Mouse (Mus musculus) liver, embryonic 15.5 days (tissue): ENCODE results near the gene Nucks1. TPM values are rescaled to one million over a fixed set of nuclear protein-coding genes. Genes with fewer than 3 reads are reported as not detected.

Source experiments
- ATAC-seq: fragments of 200-750 bp; cut with Nextera tagmentation; 2 replicates; pipeline ENCODE4 v1.8.0; 2017; ENCODE audit warnings: moderate number of reproducible peaks, mild to moderate bottlenecking, moderate library complexity; ENCODE audit not compliant: insufficient read depth
- H3K27ac ChIP-seq: fragments of 300-500 bp; sonication (generic); replicated peaks from 2 replicates; pipeline ENCODE4 v1.5.1; 2015; ENCODE audit warnings: mild to moderate bottlenecking, inconsistent platforms
- H3K27me3 ChIP-seq: fragments of 300-500 bp; sonication (generic); 2 replicates; pipeline ENCODE4 v1.6.1; 2015; ENCODE audit warnings: mild to moderate bottlenecking, inconsistent platforms
- H3K36me3 ChIP-seq: fragments of 300-500 bp; sonication (generic); replicated peaks from 2 replicates; pipeline ENCODE4 v1.6.1; 2015; ENCODE audit warnings: moderate library complexity, mild to moderate bottlenecking, inconsistent platforms
- H3K4me1 ChIP-seq: fragments of 300-500 bp; sonication (generic); replicated peaks from 2 replicates; pipeline ENCODE4 v1.6.1; 2015; ENCODE audit warnings: inconsistent platforms
- H3K4me2 ChIP-seq: fragments of 300-500 bp; sonication (generic); 2 replicates; pipeline ENCODE4 v1.6.1; 2015; ENCODE audit warnings: moderate library complexity, mild to moderate bottlenecking, inconsistent platforms
- H3K4me3 ChIP-seq: fragments of 300-500 bp; sonication (generic); replicated peaks from 2 replicates; pipeline ENCODE4 v1.5.1; 2015; ENCODE audit warnings: mild to moderate bottlenecking, inconsistent platforms
- H3K9ac ChIP-seq: fragments of 300-500 bp; sonication (generic); 2 replicates; pipeline ENCODE4 v1.6.1; 2015; ENCODE audit warnings: moderate library complexity, mild to moderate bottlenecking, inconsistent platforms
- H3K9me3 ChIP-seq: fragments of 300-500 bp; sonication (generic); replicated peaks from 2 replicates; pipeline ENCODE4 v1.6.1; 2016; ENCODE audit warnings: inconsistent platforms
- WGBS: fragments of 180-500 bp; shearing (Covaris S2); methylation state at CpG from one replicate; pipeline ENCODE4 v1.1.7; 2015; ENCODE audit warnings: mixed read lengths; ENCODE audit not compliant: insufficient replicate concordance; 5-methylcytosine and 5-hydroxymethylcytosine counted together
- polyA plus RNA-seq: library from polyadenylated mRNA; unstranded; fragments of >200 nt; fragmentation: Nextera tagmentation; extraction: Ambion mirVana; gene quantifications from 2 replicates; pipeline ENCODE4 v1.2.1, GENCODE M21; 2015

Nucks1 gene
- 25.7 and 27.2 TPM in 2 replicates for polyA plus RNA-seq

- Histone ChIP-seq H3K36me3 (peaks cover 15% of the 10 kb centered on the region), H3K9ac (peak within 1 kb of the TSS; percentile 98), H3K9me3 (no peaks in the 10 kb centered on the region), H3K27ac (peak within 1 kb of the TSS; percentile 94), H3K4me3 (peak within 1 kb of the TSS; percentile 98), H3K4me1 (peaks cover 28% of the 10 kb centered on the region), H3K27me3 (peaks cover 29% of the 10 kb centered on the region), H3K4me2 (peak within 1 kb of the TSS; percentile 65)
- peak; percentile 96 for ATAC-seq
- WGBS = under 1% methylated on average over 35 of the region's 35 CpGs
Observed at GRCm38 (mm10) chr1:131910001-131910648, at the start of gene Nucks1. TSS of gene Nucks1 (plus strand) at chr1:131910534.

GRCm38 (mm10) chr1:131861811-131862210 lies 48.5 kb upstream of the Nucks1 start:
- Histone ChIP-seq H3K36me3 (no peaks in the 10 kb centered on the region), H3K4me3 (no peak overlapping the region), H3K4me2 (no peak overlapping the region), H3K27ac (no peak overlapping the region), H3K4me1 (peaks cover 2% of the 10 kb centered on the region; the same call in 1 of the 2 replicates), H3K27me3 (no peaks in the 10 kb centered on the region), H3K9ac (no peak overlapping the region), H3K9me3 (no peaks in the 10 kb centered on the region)
- 53% methylated on average over 4 of the region's 4 CpGs for WGBS
- ATAC-seq = no peak

GRCm38 (mm10) chr1:131865596-131865995 lies 44.7 kb upstream of the Nucks1 start:
- Histone ChIP-seq H3K9ac (no peak overlapping the region), H3K9me3 (no peaks in the 10 kb centered on the region), H3K36me3 (no peaks in the 10 kb centered on the region), H3K27ac (no peak overlapping the region), H3K4me2 (no peak overlapping the region), H3K27me3 (no peaks in the 10 kb centered on the region), H3K4me1 (peaks cover 11% of the 10 kb centered on the region), H3K4me3 (no peak overlapping the region)
- ATAC-seq = no peak
- WGBS = 70% methylated on average over 5 of the region's 5 CpGs

GRCm38 (mm10) chr1:131866304-131866999 lies 43.9 kb upstream of the Nucks1 start:
- no peak overlapping the region for H3K27ac ChIP-seq
- H3K36me3 ChIP-seq = no peaks in the 10 kb centered on the region
- no peak for ATAC-seq
- no peaks in the 10 kb centered on the region for H3K27me3 ChIP-seq
- H3K9ac ChIP-seq = no peak overlapping the region
- H3K4me1 ChIP-seq = peaks cover 11% of the 10 kb centered on the region
- peak overlapping the region; percentile 70 for H3K4me3 ChIP-seq
- 30% methylated on average over 6 of the region's 6 CpGs for WGBS
- no peaks in the 10 kb centered on the region for H3K9me3 ChIP-seq
- peak overlapping the region; percentile 83 for H3K4me2 ChIP-seq

GRCm38 (mm10) chr1:131867093-131867945 lies 43.0 kb upstream of the Nucks1 start, which contains the start of gene Rab29:
TSS of gene Rab29 (plus strand) at chr1:131867224.
- Histone ChIP-seq H3K4me3 (peak within 1 kb of the TSS; percentile 70), H3K9ac (peak within 1 kb of the TSS; percentile 65), H3K9me3 (no peaks in the 10 kb centered on the region), H3K4me2 (peak within 1 kb of the TSS; percentile 83), H3K4me1 (peaks cover 11% of the 10 kb centered on the region), H3K27me3 (no peaks in the 10 kb centered on the region), H3K27ac (peak within 1 kb of the TSS; percentile 42; the same call in 1 of the 2 replicates), H3K36me3 (no peaks in the 10 kb centered on the region)
- WGBS = 1% methylated on average over 46 of the region's 46 CpGs
- peak; percentile 91 for ATAC-seq

- Histone ChIP-seq H3K9ac (peak overlapping the region; percentile 65), H3K4me2 (peak overlapping the region; percentile 83), H3K27ac (0 out of 2 replicates have a peak overlapping the region, but pooled peaks have one; percentile 42), H3K4me3 (peak overlapping the region; percentile 70), H3K9me3 (no peaks in the 10 kb centered on the region), H3K36me3 (no peaks in the 10 kb centered on the region), H3K27me3 (no peaks in the 10 kb centered on the region), H3K4me1 (peaks cover 11% of the 10 kb centered on the region)
- WGBS = 29% methylated on average over 10 of the region's 10 CpGs
- peak; percentile 5; the same call in 1 of the 2 replicates for ATAC-seq
Observed at GRCm38 (mm10) chr1:131867946-131868290, 42.4 kb upstream of the Nucks1 start.

GRCm38 (mm10) chr1:131869561-131869960 lies 40.8 kb upstream of the Nucks1 start:
- no peaks in the 10 kb centered on the region for H3K27me3 ChIP-seq
- H3K9ac ChIP-seq = no peak overlapping the region
- no peak overlapping the region for H3K4me3 ChIP-seq
- H3K27ac ChIP-seq = no peak overlapping the region
- 73% methylated on average over 2 of the region's 2 CpGs for WGBS
- H3K4me2 ChIP-seq = no peak overlapping the region
- peaks cover 11% of the 10 kb centered on the region for H3K4me1 ChIP-seq
- H3K9me3 ChIP-seq = no peaks in the 10 kb centered on the region
- ATAC-seq = no peak
- H3K36me3 ChIP-seq = no peaks in the 10 kb centered on the region

- no peak for ATAC-seq
- Histone ChIP-seq H3K36me3 (no peaks in the 10 kb centered on the region), H3K4me2 (no peak overlapping the region), H3K9me3 (no peaks in the 10 kb centered on the region), H3K27ac (no peak overlapping the region), H3K9ac (no peak overlapping the region), H3K4me3 (no peak overlapping the region), H3K4me1 (peaks cover 4% of the 10 kb centered on the region), H3K27me3 (no peaks in the 10 kb centered on the region)
- WGBS = 50% methylated on average over 1 of the region's 1 CpGs
Observed at GRCm38 (mm10) chr1:131872856-131873255, 37.5 kb upstream of the Nucks1 start.

- no peaks in the 10 kb centered on the region for H3K27me3 ChIP-seq
- no peaks in the 10 kb centered on the region for H3K36me3 ChIP-seq
- ATAC-seq = no peak
- no peaks in the 10 kb centered on the region for H3K9me3 ChIP-seq
- no peak overlapping the region for H3K4me2 ChIP-seq
- no peak overlapping the region for H3K27ac ChIP-seq
- WGBS = 61% methylated on average over 2 of the region's 2 CpGs
- no peak overlapping the region for H3K9ac ChIP-seq
- no peaks in the 10 kb centered on the region for H3K4me1 ChIP-seq
- no peak overlapping the region for H3K4me3 ChIP-seq
Observed at GRCm38 (mm10) chr1:131879816-131880215, 30.5 kb upstream of the Nucks1 start.

- ATAC-seq = no peak
- H3K4me3 ChIP-seq = no peak overlapping the region
- H3K9me3 ChIP-seq = no peaks in the 10 kb centered on the region
- H3K36me3 ChIP-seq = no peaks in the 10 kb centered on the region
- H3K27ac ChIP-seq = no peak overlapping the region
- H3K4me2 ChIP-seq = no peak overlapping the region
- WGBS = 32% methylated on average over 2 of the region's 2 CpGs
- H3K27me3 ChIP-seq = no peaks in the 10 kb centered on the region
- no peak overlapping the region for H3K9ac ChIP-seq
- H3K4me1 ChIP-seq = no peaks in the 10 kb centered on the region
Observed at GRCm38 (mm10) chr1:131882787-131883186, 27.5 kb upstream of the Nucks1 start.

GRCm38 (mm10) chr1:131886173-131886572 lies 24.2 kb upstream of the Nucks1 start:
- no peak for ATAC-seq
- 59% methylated on average over 2 of the region's 2 CpGs for WGBS
- Histone ChIP-seq H3K4me3 (no peak overlapping the region), H3K27ac (no peak overlapping the region), H3K27me3 (no peaks in the 10 kb centered on the region), H3K4me1 (no peaks in the 10 kb centered on the region), H3K9ac (no peak overlapping the region), H3K4me2 (no peak overlapping the region), H3K36me3 (no peaks in the 10 kb centered on the region), H3K9me3 (no peaks in the 10 kb centered on the region)
